Mouse (Mus musculus) thymus, postnatal 0 days (tissue): Measurements from ENCODE around the gene Pspn. TPM values are rescaled to one million over a fixed set of nuclear protein-coding genes. Genes with fewer than 3 reads are reported as not detected.

Experiments used
- DNase-seq: peaks from one replicate; pipeline ENCODE4 v3.0.0-alpha.2; 2015; ENCODE audit warnings: low spot score
- polyA plus RNA-seq: library from polyadenylated mRNA; unstranded; fragments of >200 nt; fragmentation: Nextera tagmentation; extraction: Ambion mirVana; gene quantifications from 2 replicates; pipeline ENCODE4 v1.2.1, GENCODE M21; 2015

Gene Pspn
- polyA plus RNA-seq = 0.55 TPM in 1 of 2 replicates, not detected in the other

DNA sequence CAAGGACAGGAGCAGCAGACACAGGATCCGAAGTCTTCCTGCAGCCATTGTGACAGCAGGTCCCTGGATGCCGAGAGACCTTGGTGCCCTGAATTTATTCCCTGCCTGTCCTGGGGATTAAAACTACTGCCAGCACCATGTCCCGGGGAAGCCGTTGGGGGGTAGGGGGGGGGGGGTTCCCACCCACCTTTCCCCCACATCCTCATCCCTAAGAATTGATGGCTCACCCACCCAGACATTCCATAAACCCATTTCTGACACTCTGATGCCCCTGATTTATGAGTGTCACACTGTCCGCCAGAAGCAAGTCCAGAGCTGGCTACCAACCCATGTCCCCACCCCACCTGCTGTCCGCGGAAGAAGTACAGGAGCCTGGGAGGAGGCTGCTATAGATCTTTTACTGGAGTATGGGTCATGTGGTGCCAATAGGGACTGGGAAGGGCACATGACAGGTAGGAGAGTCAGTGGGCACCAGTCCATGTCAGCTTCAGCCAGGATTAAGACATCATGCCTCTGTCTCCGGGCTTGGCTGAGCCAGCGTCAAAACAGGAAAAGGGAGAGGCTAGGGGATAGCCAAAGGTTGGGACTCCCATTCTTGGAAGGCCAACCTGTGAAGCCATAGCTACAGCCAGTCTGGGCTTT lies at the start of gene Pspn:
Gene Pspn, minus strand, starts transcription at position 51 of the 642 bp plus-strand sequence.
- DNase-seq = no peak

GRCm38 (mm10) chr17:57048816-57049215 lies 49.0 kb upstream of the Pspn start:
- no peak for DNase-seq

DNA sequence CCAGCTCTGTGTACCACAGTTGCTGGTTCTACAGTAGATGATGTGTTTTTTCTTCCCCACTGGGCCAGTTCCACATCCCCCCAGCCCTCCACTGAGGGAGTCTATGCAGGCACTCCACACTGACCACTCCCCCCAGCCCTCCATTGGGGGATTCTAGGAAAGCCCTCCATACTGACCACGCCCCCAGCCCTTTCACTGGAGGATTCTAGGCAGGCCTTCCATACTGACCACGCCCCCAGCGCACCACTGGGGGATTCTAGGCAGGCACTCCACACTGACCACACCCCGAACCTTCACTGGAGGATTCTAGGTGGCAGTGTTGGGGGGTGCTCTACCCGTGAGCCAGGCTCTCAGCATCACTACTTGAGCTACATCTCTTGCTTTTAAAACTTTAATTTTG lies 47.6 kb upstream of the Pspn start:
- no peak for DNase-seq

- DNase-seq = no peak
Observed at GRCm38 (mm10) chr17:57041554-57041953, 41.7 kb upstream of the Pspn start, which contains the start of gene Slc25a41. TSS of gene Slc25a41 (minus strand) at chr17:57041654.

- DNase-seq = no peak
Observed at GRCm38 (mm10) chr17:57038978-57039377, 39.2 kb upstream of the Pspn start.

DNA sequence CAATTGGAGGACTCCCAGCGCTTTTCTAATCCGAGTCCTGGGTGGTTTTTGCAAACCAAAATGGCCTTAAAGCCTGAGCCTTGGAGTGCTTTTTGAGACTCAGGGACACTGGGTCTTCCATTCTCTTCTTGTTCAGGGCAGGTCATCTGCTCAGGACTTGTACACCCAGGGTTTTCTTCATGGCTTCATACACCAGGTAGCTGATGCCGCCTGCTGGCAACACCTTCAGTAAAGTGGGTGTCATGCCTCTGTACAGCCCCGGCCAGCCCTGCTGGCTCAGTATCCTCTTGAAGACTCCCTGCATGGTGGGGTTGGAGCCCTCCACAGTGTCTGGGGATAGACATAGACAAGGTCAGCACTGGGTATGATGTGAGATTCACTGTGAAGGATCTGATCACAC lies 33.0 kb upstream of the Pspn start:
- no peak for DNase-seq

GRCm38 (mm10) chr17:57031661-57032420 lies 32.0 kb upstream of the Pspn start:
- DNase-seq = peak; percentile 100

- DNase-seq = peak; percentile 63
Observed at GRCm38 (mm10) chr17:57030931-57031660, 31.3 kb upstream of the Pspn start, which contains the start of gene Khsrp. TSS of gene Khsrp (minus strand) at chr17:57031522.

GRCm38 (mm10) chr17:57029691-57030090 lies 29.9 kb upstream of the Pspn start:
- DNase-seq = no peak

DNA sequence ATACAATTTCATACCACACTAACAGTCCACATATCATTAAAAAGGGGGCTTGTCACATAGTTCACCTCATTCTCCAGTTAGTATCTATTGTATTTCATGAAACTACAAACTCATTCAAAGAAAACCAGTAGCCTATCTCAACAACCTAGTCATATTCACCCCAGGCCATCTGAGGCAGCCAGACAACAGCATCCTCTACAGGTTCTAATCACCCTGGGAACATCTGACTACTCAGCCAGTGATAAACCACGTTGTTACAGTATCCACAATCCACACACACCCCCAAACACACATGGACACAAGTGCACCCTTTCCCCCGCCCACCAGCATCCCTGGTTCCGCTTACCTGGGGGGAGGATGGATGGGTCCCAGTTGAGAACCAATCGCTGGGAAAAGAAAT lies 27.7 kb upstream of the Pspn start:
- no peak for DNase-seq

DNA sequence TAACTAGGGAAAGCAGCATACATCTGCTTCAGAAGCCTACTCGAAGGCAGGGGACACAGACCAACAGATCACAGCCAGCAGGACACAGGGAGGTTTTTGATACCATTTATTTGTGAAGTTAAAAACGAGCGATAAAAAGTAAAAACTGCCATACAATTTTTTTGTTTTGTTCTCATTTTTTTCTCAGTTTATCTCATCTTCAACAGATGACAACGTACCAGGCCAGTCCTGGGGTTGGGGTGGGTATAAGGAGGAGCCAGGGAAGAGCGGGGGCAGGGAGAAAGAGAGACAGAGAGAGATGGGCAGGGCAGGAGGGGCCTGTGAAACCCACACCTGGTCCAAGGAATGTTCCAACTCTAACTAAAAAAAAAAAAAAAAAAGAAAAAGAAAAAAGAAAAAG lies 21.1 kb upstream of the Pspn start:
- DNase-seq = no peak

GRCm38 (mm10) chr17:57019693-57020092 lies 19.9 kb upstream of the Pspn start:
- no peak for DNase-seq

DNA sequence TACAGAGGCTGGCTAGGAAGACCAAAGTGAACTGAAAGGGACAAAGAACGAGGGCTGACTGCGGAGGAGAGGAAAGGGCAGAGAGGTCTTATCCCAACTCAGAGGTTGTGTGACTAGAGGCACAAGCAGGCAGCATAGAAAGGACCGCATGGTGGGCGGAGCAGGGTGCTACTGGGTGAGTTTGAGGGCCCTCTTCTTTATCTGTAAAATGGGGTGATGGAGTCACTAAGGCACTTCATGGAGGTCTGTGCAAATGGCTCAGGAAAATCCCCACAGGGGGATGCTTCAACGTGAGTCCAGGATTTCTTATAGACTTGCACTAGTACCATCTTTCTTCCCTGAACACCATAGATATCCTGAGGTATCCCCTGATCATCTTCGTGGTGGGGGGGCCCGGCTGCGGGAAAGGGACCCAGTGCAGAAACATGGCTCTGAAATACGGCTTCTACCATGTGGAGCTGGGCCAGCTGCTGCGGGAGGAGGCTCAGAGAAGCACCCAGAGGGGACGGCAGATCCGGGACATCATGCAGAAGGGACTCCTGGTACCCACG lies 12.5 kb upstream of the Pspn start:
- no peak for DNase-seq

DNA sequence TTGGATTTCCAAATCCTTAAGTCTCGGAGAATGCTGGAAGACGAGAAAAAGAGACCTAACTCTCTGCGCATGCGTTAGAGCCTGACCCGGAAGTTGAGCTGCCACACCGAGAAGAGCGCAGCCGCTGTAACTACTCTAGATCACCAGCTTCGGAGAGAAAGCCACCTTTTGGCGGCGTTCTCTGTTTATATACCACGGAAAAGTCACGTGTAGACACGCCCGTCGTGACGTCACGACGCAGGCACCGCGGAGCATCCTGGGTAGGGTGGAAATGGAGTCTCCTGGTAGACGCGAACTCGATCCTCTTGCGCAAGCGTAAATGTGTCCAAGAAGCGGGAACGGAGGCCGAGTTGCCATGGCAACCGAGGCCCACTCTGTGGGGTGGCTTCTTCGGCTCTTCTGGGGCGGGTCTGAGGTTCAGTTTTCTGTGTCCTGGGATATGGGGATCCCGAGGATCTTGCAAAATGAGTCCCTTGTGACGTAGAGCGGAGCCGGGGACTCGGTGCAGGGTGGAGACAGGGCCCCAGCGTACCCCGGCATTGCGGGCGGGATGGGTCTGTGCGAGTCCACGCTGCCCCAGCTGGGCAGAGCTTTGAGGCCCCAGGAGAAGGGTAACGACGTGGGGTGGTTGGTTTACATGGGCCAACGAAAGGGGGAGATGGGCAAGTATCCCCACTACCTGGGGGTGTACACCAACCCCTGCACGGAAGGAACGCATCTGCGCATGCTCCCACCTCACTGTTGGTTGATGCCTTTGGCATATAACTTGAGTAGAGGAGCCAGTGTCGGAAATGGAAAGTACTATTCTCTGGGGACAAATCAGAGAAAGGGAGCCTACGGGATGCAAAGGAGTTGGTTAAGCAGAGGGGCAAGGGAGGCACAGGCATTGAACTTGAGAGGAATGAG lies 11.7 kb upstream of the Pspn start, which contains the start of the genes Gtf2f1 and Gm17949:
Gene Gtf2f1, minus strand, starts transcription at position 53 of the 906 bp plus-strand sequence.
Gene Gm17949, plus strand, starts transcription at position 234 of the 906 bp plus-strand sequence.
- DNase-seq = peak; percentile 100

GRCm38 (mm10) chr17:57010911-57011235 lies 11.1 kb upstream of the Pspn start:
- no peak for DNase-seq

DNA sequence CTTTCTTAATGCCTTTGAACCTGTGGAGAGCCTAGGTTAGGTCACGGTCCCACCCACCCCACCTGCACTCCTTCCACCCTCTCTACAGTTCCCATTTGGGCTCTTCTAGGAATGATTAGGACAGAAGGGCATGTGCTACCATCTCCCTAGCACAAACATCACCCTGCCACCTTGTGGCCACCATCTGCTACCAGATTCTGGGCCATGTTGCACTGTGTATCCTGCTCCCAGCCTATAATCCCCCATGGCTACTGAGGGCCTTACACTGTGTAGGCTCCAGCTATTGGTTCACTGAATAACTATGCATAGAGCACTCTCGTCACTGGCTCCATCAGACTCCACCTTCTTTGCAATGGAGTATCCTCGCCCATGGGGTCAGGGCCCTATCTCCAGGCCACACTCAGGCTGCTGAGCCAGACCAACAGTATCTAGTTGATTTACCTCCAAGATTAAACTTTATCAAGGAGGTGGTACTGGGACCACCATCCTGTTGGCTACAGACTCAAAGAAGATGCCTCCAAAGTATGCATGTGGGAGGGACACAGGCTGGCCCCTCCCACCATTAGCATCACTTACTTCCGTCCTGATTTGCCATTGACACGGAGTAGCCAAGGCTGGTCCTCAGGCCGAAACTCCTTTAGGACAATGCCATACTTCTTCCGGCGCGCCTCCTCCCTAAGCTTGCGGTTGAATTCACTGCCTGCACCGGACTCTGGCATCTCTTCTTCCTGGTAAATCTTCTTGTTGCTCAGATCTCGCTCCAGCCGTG lies 7.5 kb upstream of the Pspn start:
- DNase-seq = no peak

DNA sequence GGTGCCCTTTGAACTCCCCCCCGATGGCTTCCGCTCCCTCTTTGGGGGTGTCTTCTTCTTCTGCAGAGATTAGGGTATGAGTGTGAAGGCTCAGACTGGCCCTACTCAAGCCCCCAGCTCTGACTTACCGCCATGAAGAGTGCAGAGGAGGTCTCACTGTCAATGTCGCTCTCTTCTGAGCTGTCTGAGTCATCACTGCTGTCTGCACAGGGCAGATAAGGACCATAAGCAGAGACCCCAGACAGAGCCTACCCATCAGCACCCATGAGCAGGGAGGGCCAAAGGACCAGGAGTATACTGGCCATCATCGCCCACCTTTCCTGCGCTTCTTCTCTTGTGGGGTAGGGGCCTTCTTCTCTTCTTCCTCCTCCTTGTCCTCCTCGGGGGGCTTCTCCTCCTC lies 4.2 kb upstream of the Pspn start:
- no peak for DNase-seq

DNA sequence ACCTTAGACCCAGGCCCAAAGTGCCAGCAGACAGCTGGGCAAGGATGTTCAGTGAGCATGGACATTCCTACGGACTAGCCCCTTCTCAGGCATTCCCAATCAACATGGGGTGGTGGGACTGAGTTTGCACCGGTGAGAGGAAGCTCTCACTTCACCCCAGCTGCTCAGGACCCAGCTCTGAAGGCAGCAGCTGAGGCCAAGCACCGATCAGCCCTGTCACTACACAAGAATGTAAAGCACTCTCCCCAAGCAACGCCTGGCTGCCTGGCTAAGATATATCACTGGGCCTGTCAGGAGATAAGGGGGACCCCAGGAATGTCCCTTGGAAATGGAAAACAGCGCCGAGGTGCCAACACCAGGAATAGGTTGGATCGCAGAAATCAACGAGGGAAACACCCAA lies 1.4 kb upstream of the Pspn start:
- DNase-seq = no peak

- no peak for DNase-seq
Observed at GRCm38 (mm10) chr17:56999414-56999813, 404 bp downstream of the Pspn start.
